Mouse (Mus musculus): ENCODE data around the gene Rhot2. TPM values are rescaled to one million over a fixed set of nuclear protein-coding genes. Genes with fewer than 3 reads are reported as not detected.

Rhot2 gene
- polyA plus RNA-seq, 1 experiment = 108 TPM

DNA sequence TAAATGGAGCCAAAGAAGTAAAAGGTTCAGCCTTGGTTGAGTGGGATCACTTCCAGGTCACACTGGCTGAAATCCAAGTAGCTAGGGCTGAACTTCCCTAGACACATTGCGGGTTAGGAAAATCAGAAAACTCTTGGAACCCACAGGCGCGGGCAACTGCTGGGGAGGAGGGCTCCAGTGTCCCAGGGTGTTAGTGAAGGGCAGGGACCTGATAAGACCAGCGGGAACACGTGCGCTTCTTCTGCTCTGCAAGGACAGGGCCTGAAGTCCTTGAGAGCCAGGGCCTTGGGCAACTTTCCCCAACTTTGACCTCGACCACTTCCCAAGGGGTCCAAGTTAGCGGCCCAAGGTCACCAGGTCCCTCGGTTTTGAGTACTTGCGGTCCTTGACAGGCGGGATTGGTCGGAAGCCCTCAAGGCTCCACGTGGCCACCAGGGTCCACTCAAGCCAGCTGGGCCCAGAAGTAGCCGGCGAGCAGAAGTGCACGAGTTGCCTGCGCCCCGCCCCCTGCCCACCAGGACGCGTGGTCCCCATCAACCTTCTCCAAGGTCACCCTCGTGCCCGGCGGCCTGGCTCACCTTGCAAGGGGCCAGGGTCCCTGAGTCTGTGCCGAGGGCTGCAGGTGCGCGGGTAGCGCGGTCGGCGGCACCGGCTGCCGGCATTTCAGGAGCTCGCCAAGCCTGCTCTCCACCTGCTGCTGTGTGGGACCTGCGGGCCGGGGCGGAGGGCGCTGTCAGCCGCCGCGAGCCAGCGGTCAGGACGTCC, 23.4 kb upstream of the Rhot2 start:
- H3K27ac ChIP-seq (ENCODE audit: insufficient read depth, low read length) = no peak overlapping the region
- no peak for TF ChIP-seq CTCF (IDR thresholded peaks at IDR 0.05; ENCODE audit: extremely low read depth, insufficient read depth, low read length)
- TF ChIP-seq POLR2A (IDR thresholded peaks at IDR 0.05; ENCODE audit: extremely low read depth, insufficient read depth, low read length) = no peak

GRCm38 (mm10) chr17:25867509-25867835, 22.8 kb upstream of the Rhot2 start:
- Histone ChIP-seq H3K4me3 (ENCODE audit: insufficient read depth, low read length) (peak overlapping the region; percentile 58), H3K27ac (ENCODE audit: insufficient read depth, low read length) (no peak overlapping the region), H3K4me1 (ENCODE audit: control insufficient read depth, insufficient read depth, low read length) (peaks cover 3% of the 10 kb centered on the region; the same call in 1 of the 2 replicates)
- TF ChIP-seq CTCF (IDR thresholded peaks at IDR 0.05; ENCODE audit: extremely low read depth, insufficient read depth, low read length) = no peak
- no peak for TF ChIP-seq POLR2A (IDR thresholded peaks at IDR 0.05; ENCODE audit: extremely low read depth, insufficient read depth, low read length)

More for the DNA sequence above, 23.4 kb upstream of the Rhot2 start:
- Histone ChIP-seq H3K4me3 (ENCODE audit: insufficient read depth, low read length) (peak overlapping the region; percentile 58), H3K4me1 (ENCODE audit: control insufficient read depth, insufficient read depth, low read length) (peaks cover 3% of the 10 kb centered on the region; the same call in 1 of the 2 replicates)

DNA sequence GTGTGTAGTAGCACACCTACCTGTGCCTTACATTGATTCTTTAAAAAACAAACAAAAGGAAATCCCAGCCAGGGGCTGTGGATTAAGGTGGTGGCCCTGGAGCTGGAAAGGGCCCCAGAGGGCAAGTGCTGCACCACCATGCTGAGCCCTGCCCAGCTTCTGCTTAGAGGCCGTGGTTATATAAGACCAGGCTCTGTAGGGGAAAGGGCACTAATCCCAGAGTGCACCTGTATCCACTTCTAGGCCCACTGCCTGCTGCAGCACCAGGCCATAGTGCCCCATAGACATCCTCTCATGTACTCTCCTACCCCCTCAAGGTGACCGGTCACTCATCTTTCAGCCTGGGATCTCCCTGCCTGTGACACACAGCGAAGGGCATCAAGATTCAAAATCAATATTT, 21.5 kb upstream of the Rhot2 start:
- H3K27ac ChIP-seq (ENCODE audit: insufficient read depth, low read length) = no peak overlapping the region
- peaks cover 3% of the 10 kb centered on the region; the same call in 1 of the 2 replicates for H3K4me1 ChIP-seq (ENCODE audit: control insufficient read depth, insufficient read depth, low read length)
- no peak for TF ChIP-seq CTCF (IDR thresholded peaks at IDR 0.05; ENCODE audit: extremely low read depth, insufficient read depth, low read length)

DNA sequence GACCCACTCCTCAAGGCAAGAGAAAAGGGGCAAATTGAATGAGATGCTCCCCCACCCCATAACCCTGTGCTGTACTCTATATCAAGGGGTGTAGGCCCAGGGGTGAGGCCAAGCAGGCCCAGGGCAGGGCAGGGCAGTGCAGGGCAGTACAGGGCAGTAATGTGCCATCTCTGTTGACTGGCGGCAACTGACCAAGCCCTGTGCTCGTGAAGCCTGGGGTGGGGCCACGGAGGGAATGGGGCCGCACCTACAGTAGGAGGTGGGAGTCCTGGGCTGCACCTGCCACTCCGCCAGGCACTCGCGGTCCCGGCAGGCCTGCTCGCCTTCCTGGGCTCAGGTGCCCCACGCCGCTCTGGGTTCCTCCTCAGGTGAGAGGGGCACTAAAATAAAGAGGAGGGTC, 20.6 kb upstream of the Rhot2 start:
- no peak overlapping the region for H3K27ac ChIP-seq (ENCODE audit: insufficient read depth, low read length)
- no peak for TF ChIP-seq CTCF (IDR thresholded peaks at IDR 0.05; ENCODE audit: extremely low read depth, insufficient read depth, low read length)
- TF ChIP-seq POLR2A (IDR thresholded peaks at IDR 0.05; ENCODE audit: extremely low read depth, insufficient read depth, low read length) = no peak

More for the DNA sequence above, 21.5 kb upstream of the Rhot2 start:
- no peak overlapping the region for H3K4me3 ChIP-seq (ENCODE audit: insufficient read depth, low read length)

GRCm38 (mm10) chr17:25864311-25864710, 19.7 kb upstream of the Rhot2 start:
- peaks cover 6% of the 10 kb centered on the region for H3K4me1 ChIP-seq (ENCODE audit: control insufficient read depth, insufficient read depth, low read length)
- H3K4me3 ChIP-seq (ENCODE audit: insufficient read depth, low read length) = no peak overlapping the region
- TF ChIP-seq POLR2A (IDR thresholded peaks at IDR 0.05; ENCODE audit: extremely low read depth, insufficient read depth, low read length) = no peak
- no peak for TF ChIP-seq CTCF (IDR thresholded peaks at IDR 0.05; ENCODE audit: extremely low read depth, insufficient read depth, low read length)
- no peak overlapping the region for H3K27ac ChIP-seq (ENCODE audit: insufficient read depth, low read length)

More for the DNA sequence above, 20.6 kb upstream of the Rhot2 start:
- Histone ChIP-seq H3K4me3 (ENCODE audit: insufficient read depth, low read length) (no peak overlapping the region), H3K4me1 (ENCODE audit: control insufficient read depth, insufficient read depth, low read length) (peaks cover 6% of the 10 kb centered on the region)

DNA sequence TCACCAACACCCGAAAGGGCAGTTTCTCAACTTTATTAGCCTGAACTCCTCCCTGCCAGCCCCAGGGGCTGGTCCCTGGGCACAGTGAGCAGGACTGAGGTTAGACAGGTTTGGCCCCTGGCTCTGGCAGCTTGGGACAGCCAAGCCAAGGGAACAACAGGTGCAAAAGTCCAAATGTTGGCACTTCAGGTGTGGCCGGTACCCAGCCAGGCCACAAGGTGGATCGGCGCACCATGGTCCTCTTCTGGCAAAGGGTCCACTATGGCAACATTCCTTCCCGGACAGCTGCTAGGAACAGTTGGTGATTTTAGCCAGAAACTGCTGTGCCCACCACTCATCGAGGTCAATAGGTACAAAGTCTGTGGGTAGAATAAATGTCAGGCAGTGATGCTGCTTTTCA, 19.0 kb upstream of the Rhot2 start:
- Histone ChIP-seq H3K4me3 (ENCODE audit: insufficient read depth, low read length) (no peak overlapping the region), H3K4me1 (ENCODE audit: control insufficient read depth, insufficient read depth, low read length) (peaks cover 6% of the 10 kb centered on the region), H3K27ac (ENCODE audit: insufficient read depth, low read length) (no peak overlapping the region)
- no peak for TF ChIP-seq POLR2A (IDR thresholded peaks at IDR 0.05; ENCODE audit: extremely low read depth, insufficient read depth, low read length)
- TF ChIP-seq CTCF (IDR thresholded peaks at IDR 0.05; ENCODE audit: extremely low read depth, insufficient read depth, low read length) = no peak

DNA sequence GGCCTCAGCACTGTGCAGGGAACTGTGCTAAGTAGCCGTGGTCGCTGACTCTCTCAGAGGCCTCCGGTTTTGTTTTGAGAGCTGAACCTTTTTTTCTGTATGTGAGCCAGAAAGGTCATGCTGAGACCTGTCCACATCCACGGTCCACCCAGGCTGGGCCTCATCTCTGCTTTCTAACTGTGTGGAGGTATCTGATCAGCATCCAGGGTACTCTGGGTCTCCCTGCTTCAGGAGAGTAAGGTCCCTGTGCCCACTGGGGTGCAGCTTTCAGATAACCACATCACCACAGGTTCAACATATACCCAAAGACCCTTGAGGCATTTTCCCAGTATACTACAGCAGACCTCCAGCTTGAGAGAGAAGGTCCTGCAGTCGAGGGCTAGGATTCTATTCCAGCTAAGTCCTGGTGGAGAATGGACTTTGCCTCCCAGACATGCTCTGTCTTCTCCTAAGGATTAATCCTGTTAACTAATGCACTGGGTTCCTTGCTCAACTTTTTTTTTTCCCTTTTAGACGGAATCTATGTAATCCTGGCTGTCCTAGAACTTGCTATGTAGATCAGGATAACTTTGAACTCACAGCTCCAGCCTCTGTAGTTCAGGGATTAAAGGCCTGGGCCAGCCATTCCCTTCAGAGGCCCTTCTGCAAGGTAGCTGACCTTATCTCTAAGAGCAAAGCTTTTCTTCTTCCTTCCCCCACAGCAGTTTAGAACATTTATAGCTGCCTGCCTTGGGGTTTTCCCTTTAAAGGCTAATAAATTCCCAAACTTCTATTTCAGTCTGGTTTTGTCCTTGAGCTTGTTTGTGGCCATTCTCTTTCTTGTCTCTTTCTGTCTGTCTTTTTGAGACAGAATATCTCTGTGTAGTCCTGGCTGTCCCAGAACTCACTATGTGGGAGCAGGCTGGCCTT, 17.3 kb upstream of the Rhot2 start:
- peaks cover 3% of the 10 kb centered on the region for H3K4me1 ChIP-seq (ENCODE audit: control insufficient read depth, insufficient read depth, low read length)
- H3K27ac ChIP-seq (ENCODE audit: insufficient read depth, low read length) = peak overlapping the region; percentile 88
- H3K4me3 ChIP-seq (ENCODE audit: insufficient read depth, low read length) = peak overlapping the region; percentile 57
- no peak for TF ChIP-seq CTCF (IDR thresholded peaks at IDR 0.05; ENCODE audit: extremely low read depth, insufficient read depth, low read length)
- TF ChIP-seq POLR2A (IDR thresholded peaks at IDR 0.05; ENCODE audit: extremely low read depth, insufficient read depth, low read length) = no peak

- TF ChIP-seq POLR2A (IDR thresholded peaks at IDR 0.05; ENCODE audit: extremely low read depth, insufficient read depth, low read length) (peak; percentile 93), CTCF (IDR thresholded peaks at IDR 0.05; ENCODE audit: extremely low read depth, insufficient read depth, low read length) (no peak)
- H3K27ac ChIP-seq (ENCODE audit: insufficient read depth, low read length) = peak within 1 kb of the TSS; percentile 88
- peaks cover 3% of the 10 kb centered on the region; the same call in 1 of the 2 replicates for H3K4me1 ChIP-seq (ENCODE audit: control insufficient read depth, insufficient read depth, low read length)
- peak within 1 kb of the TSS; percentile 57 for H3K4me3 ChIP-seq (ENCODE audit: insufficient read depth, low read length)
Measured at GRCm38 (mm10) chr17:25860832-25861703, 16.4 kb upstream of the Rhot2 start, which contains the start of gene Wdr90. TSS of gene Wdr90 (minus strand) at chr17:25861501.

DNA sequence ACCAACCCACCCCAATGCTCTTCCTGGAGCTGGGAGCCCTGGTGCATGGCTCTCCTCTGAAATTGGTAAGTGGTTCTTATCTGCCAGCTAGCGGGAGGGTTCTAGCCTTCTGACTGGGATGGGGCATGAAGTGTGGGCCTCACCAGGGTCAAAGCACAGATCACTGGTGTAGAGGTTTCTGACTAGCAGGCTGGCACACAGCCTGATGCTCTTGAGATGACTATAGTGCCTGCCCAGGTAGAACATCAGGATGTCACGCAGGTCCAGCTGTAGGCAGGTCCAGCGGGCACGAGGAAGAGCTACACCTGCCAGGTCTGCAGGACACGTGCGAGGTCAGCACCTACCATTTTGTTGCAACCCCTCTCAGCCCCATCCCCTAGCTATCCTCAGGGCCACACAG, 15.6 kb upstream of the Rhot2 start:
- TF ChIP-seq POLR2A (IDR thresholded peaks at IDR 0.05; ENCODE audit: extremely low read depth, insufficient read depth, low read length) = no peak
- no peak for TF ChIP-seq CTCF (IDR thresholded peaks at IDR 0.05; ENCODE audit: extremely low read depth, insufficient read depth, low read length)
- H3K4me1 ChIP-seq (ENCODE audit: control insufficient read depth, insufficient read depth, low read length) = peaks cover 3% of the 10 kb centered on the region; the same call in 1 of the 2 replicates
- H3K4me3 ChIP-seq (ENCODE audit: insufficient read depth, low read length) = peak overlapping the region; percentile 57
- H3K27ac ChIP-seq (ENCODE audit: insufficient read depth, low read length) = no peak overlapping the region
